Mouse (Mus musculus): Measurements from ENCODE around the gene Podn.

The Podn gene

DNA sequence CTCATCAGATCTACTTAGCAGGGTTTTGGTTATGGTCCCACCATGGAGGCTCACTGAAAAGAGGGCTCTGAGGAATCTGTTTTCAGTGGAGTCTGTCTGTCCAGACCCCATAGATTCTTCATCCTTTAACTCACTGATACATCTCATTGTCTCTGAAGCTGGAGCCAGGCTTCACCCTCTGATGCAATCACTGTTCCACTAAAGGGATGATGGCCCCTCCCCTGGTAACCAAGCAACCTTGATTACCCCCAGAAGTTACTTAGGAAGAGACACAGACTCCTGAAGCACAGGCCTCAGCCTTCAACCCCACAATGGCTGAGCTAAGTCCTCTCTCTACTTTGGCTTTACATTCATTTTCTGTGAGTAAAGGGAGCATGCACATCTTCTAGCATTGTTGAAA lies 126.5 kb downstream of the Podn start:
- DNase-seq (ENCODE audit: inconsistent age in 2 of 2, low spot score in 1 of 2) = no peak

DNA sequence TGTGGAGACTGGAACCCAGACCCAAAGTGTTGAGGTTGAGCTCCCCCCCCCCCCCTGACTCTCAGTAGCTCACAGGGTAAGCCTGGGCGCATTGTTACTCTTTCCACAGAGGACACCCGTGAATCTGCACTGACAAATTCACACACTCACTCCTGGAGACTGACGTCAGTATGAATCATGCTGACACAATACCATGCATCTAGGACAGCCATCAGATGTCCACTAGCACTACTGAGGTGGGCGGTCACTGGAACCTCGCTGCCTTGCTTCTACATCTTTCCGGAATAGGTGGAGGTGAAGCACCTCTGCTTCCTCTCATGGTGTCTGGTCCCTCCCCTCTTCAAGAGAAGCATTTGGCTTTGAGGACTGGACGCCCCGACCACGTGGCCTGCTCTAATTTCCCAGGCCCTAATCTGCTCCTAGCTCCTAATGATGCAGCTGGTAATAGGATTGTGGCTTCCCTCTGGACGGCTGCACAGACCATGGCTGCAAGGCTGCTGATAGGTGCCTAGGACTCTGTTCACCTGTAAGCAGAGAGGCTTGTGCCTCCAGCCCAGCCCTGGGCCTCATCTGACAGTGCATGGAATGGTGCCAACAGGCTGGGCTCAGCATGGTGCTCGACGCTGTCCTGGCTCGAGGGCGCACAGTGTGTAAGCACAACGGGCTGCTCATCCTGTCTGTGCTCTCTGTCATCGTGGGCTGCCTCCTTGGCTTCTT lies 128.1 kb downstream of the Podn start, which contains the start of gene Slc1a7:
TSS of gene Slc1a7 (plus strand) at position 367 of the 717 bp plus-strand sequence.
- peak in 1 of 2 experiments; percentile 53 for DNase-seq (ENCODE audit: inconsistent age in 2 of 2, low spot score in 1 of 2)

DNA sequence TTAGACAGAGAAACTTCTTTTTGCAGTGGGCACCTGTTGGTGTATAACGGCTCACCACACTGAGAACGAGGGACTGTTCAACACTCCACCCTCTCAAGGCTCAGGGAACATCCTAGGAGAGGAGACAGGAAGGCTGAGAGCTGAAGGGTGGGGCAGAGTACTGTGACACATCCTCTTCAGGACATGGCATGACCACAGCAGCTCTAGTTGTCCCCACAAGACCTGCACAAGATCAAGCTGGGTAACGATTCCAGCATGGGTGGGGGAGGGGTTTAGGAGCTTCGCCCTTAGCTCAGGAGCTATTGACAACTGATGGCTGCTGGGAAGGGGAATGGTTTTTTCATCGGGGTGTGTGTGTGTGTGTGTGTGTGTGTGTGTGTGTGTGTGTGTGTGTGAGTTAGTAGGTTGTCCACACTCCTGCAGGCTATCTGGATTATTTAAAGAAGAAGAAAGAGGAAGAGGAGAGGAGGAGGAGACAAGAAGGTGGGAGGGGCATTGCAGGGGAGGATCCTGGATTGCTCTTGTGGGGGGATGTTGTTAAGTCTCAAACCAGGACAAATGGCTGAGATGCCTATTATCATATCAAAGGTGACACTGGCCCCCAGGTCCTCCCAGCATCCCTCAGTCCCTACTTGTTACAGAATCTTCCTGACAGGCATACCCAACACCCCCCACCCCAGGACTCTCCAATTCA lies 129.7 kb downstream of the Podn start:
- DNase-seq (ENCODE audit: inconsistent age in 2 of 2, low spot score in 1 of 2) = no peak
